Mouse (Mus musculus) kidney, embryonic 15.5 days (tissue): ENCODE data around the gene Dip2c. TPM values are rescaled to one million over a fixed set of nuclear protein-coding genes. Genes with fewer than 3 reads are reported as not detected.

Experiments used
- ATAC-seq: fragments of 200-750 bp; cut with Nextera tagmentation; replicated peaks from 2 replicates; pipeline ENCODE4 v1.8.0; 2017; ENCODE audit warnings: moderate TSS enrichment; ENCODE audit not compliant: low FRiP score
- H3K27ac ChIP-seq: fragments of 300-500 bp; sonication (generic); 2 replicates; pipeline ENCODE4 v1.5.1; 2015; ENCODE audit warnings: mild to moderate bottlenecking, inconsistent platforms
- H3K27me3 ChIP-seq: fragments of 300-500 bp; sonication (generic); 2 replicates; pipeline ENCODE4 v1.6.1; 2015; ENCODE audit warnings: inconsistent platforms
- H3K36me3 ChIP-seq: fragments of 300-500 bp; sonication (generic); 2 replicates; pipeline ENCODE4 v1.6.1; 2015; ENCODE audit warnings: inconsistent platforms
- H3K4me1 ChIP-seq: fragments of 300-500 bp; sonication (generic); 2 replicates; pipeline ENCODE4 v1.6.1; 2015; ENCODE audit warnings: inconsistent platforms
- H3K4me2 ChIP-seq: fragments of 300-500 bp; sonication (generic); 2 replicates; pipeline ENCODE4 v1.6.1; 2015; ENCODE audit warnings: moderate library complexity, mild to moderate bottlenecking, inconsistent platforms
- H3K4me3 ChIP-seq: fragments of 300-500 bp; sonication (generic); replicated peaks from 2 replicates; pipeline ENCODE4 v1.5.1; 2015; ENCODE audit warnings: mild to moderate bottlenecking, inconsistent platforms
- H3K9ac ChIP-seq: fragments of 300-500 bp; sonication (generic); 2 replicates; pipeline ENCODE4 v1.6.1; 2015; ENCODE audit warnings: mild to moderate bottlenecking, inconsistent platforms
- H3K9me3 ChIP-seq: fragments of 300-500 bp; sonication (generic); replicated peaks from 2 replicates; pipeline ENCODE4 v1.6.1; 2016; ENCODE audit warnings: inconsistent platforms
- WGBS: fragments of 180-500 bp; shearing (Covaris S2); methylation state at CpG from one replicate; pipeline ENCODE4 v1.1.7; 2015; ENCODE audit warnings: mixed read lengths; 5-methylcytosine and 5-hydroxymethylcytosine counted together
- polyA plus RNA-seq: library from polyadenylated mRNA; unstranded; fragments of >200 nt; fragmentation: Nextera tagmentation; extraction: Ambion mirVana; gene quantifications from 2 replicates; pipeline ENCODE4 v1.2.1, GENCODE M21; 2015

Dip2c gene
- polyA plus RNA-seq, 1 experiment from 2014 or later: 5.2 TPM

DNA sequence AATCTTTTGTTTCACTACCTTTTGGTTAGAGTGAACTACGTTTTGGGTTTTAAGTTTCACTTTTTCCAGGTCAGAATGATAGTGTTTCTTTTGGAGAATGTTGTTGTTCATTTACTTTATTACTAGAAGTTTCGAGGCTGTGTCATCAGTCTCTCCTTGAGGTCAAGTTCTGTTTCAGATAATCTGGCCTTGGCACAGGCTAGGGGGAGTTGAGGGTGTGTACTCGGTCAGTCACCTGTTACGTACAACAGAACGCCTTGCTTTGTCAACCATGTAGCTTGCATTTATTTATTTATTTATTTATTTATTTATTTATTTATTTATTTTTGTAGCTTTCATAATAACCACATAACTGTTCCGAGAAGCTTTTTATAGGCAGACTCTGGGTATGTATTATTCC is 20.0 kb downstream of the Dip2c start:
- Histone ChIP-seq H3K36me3 (no peaks in the 10 kb centered on the region), H3K4me1 (no peaks in the 10 kb centered on the region), H3K9me3 (no peaks in the 10 kb centered on the region), H3K9ac (no peak overlapping the region), H3K27ac (no peak overlapping the region), H3K27me3 (no peaks in the 10 kb centered on the region), H3K4me3 (no peak overlapping the region), H3K4me2 (no peak overlapping the region)
- WGBS: 58% methylated on average over 6 of the region's 6 CpGs
- no peak for ATAC-seq

GRCm38 (mm10) chr13:9297266-9297665 is 20.9 kb downstream of the Dip2c start:
- no peak for ATAC-seq
- no peak overlapping the region for H3K4me3 ChIP-seq
- no peaks in the 10 kb centered on the region for H3K27me3 ChIP-seq
- no peaks in the 10 kb centered on the region for H3K36me3 ChIP-seq
- no peaks in the 10 kb centered on the region for H3K4me1 ChIP-seq
- H3K9ac ChIP-seq: no peak overlapping the region
- H3K4me2 ChIP-seq: no peak overlapping the region
- no peaks in the 10 kb centered on the region for H3K9me3 ChIP-seq
- 76% methylated on average over 3 of the region's 3 CpGs for WGBS
- no peak overlapping the region for H3K27ac ChIP-seq

DNA sequence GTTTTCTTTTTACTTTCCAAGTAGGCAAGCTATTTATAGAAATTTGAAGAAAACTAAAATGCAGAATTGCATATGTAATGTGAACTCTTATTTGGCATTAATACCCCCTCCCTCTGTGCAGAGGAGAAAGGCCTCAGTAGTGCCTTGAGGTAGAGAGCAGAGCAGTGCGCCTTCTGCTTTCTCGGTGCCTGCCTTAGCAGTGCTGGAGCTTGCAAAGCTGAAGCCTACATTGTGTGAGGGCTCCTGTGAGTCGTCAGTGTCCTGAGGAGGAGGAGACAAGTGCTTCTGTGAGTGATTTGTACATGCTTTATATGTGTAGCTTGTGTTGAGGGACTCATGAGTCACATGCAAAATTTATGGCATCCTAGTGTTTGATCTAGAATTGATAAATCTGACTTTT is 21.4 kb downstream of the Dip2c start:
- H3K9ac ChIP-seq: no peak overlapping the region
- ATAC-seq: no peak
- H3K36me3 ChIP-seq: no peaks in the 10 kb centered on the region
- 57% methylated on average over 3 of the region's 3 CpGs for WGBS
- no peaks in the 10 kb centered on the region for H3K9me3 ChIP-seq
- H3K4me2 ChIP-seq: no peak overlapping the region
- H3K27ac ChIP-seq: no peak overlapping the region
- no peak overlapping the region for H3K4me3 ChIP-seq
- H3K4me1 ChIP-seq: no peaks in the 10 kb centered on the region
- no peaks in the 10 kb centered on the region for H3K27me3 ChIP-seq

DNA sequence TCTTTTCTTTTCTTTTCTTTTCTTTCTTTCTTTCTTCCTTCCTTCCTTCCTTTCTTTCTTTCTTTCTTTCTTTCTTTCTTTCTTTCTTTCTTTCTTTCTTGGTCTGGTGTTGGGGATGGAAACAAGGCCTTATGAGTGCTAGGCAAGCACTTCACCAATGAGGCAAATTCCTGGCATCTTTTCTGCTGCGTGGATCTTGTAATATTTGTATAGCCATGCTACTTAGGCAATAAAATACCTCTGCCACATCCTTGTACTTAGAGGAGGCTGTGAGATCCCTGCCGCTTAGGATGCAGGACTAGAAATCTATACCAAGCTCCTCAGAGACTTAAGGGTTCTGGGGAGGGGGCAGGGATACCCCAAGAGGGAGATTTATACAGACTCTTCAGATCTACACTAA is 23.3 kb downstream of the Dip2c start:
- Histone ChIP-seq H3K4me2 (no peak overlapping the region), H3K4me1 (no peaks in the 10 kb centered on the region), H3K9ac (no peak overlapping the region), H3K27me3 (no peaks in the 10 kb centered on the region), H3K4me3 (no peak overlapping the region), H3K9me3 (no peaks in the 10 kb centered on the region), H3K36me3 (no peaks in the 10 kb centered on the region), H3K27ac (no peak overlapping the region)
- ATAC-seq: no peak
- 64% methylated on average over 2 of the region's 2 CpGs for WGBS

DNA sequence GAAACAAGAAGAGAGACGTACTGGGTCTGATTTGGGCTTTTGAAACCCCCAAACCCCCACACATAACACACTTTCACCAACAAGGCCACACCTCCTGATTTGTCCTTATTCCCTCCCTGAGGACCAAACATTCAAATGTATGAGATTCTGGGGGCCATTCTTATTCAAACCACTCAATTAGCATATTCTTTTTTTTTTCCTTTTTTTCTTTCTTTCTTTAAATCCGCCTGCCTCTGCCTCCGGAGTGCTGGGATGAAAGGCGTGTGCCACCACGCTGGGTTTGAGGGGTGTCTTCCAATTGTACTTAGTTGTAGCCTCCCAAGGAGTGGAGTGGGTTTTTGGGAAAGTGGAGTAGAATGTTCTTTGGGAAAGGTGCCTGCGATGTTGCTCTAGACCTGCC is 32.5 kb downstream of the Dip2c start:
- H3K4me3 ChIP-seq: no peak overlapping the region
- no peaks in the 10 kb centered on the region for H3K9me3 ChIP-seq
- H3K4me1 ChIP-seq: peaks cover 4% of the 10 kb centered on the region; the same call in 1 of the 2 replicates
- no peak for ATAC-seq
- H3K36me3 ChIP-seq: no peaks in the 10 kb centered on the region
- no peak overlapping the region for H3K27ac ChIP-seq
- no peak overlapping the region for H3K4me2 ChIP-seq
- WGBS: 78% methylated on average over 6 of the region's 6 CpGs
- H3K27me3 ChIP-seq: no peaks in the 10 kb centered on the region
- no peak overlapping the region for H3K9ac ChIP-seq

DNA sequence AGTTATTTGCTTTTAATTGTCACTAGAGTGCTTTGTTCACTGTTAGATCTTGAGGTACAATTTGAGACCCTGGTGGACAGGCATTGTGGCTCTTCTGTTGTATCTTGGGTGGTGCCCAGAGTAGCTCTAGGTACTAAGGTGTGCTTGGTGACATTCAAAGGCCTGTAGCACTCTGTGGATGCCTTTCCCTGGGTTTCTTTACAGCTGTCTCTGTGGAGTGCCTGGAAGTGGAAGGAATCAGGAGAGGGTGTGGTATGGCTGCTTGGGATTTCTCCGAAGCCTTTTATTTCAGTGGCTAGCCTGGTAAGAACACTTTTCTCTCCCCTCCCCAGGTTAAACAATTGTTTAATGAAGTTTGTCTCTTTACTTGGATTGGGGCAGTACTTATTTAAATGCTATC is 34.5 kb downstream of the Dip2c start:
- H3K4me3 ChIP-seq: no peak overlapping the region
- H3K36me3 ChIP-seq: no peaks in the 10 kb centered on the region
- H3K9me3 ChIP-seq: no peaks in the 10 kb centered on the region
- H3K4me1 ChIP-seq: peaks cover 6% of the 10 kb centered on the region; the same call in 1 of the 2 replicates
- H3K27me3 ChIP-seq: no peaks in the 10 kb centered on the region
- WGBS: 88% methylated on average over 1 of the region's 1 CpGs
- no peak overlapping the region for H3K27ac ChIP-seq
- ATAC-seq: no peak
- H3K9ac ChIP-seq: no peak overlapping the region
- no peak overlapping the region for H3K4me2 ChIP-seq

DNA sequence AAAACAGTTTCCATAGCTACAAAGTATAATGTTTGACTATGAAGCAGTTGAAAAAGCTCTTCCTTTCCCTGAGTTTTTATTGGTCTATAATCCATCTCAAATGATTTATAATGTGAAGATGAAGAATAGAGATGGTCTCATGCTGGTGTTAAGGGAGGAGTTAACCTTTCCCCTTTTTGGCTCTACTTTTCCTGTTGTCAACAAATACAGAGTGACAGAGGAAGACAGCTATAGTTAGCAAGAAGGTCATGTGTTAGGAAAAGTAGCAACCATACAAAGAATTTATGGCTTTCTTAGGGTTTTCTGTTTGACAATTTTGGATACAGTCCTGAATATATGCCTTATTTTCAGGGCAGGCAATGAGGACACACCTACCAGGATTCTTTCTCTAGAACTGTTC is 36.6 kb downstream of the Dip2c start:
- Histone ChIP-seq H3K4me3 (no peak overlapping the region), H3K4me1 (peaks cover 6% of the 10 kb centered on the region; the same call in 1 of the 2 replicates), H3K36me3 (no peaks in the 10 kb centered on the region), H3K9ac (no peak overlapping the region), H3K27ac (no peak overlapping the region), H3K4me2 (no peak overlapping the region), H3K27me3 (no peaks in the 10 kb centered on the region), H3K9me3 (no peaks in the 10 kb centered on the region)
- no peak for ATAC-seq

- no peaks in the 10 kb centered on the region for H3K9me3 ChIP-seq
- H3K27me3 ChIP-seq: no peaks in the 10 kb centered on the region
- H3K4me1 ChIP-seq: peaks cover 6% of the 10 kb centered on the region; the same call in 1 of the 2 replicates
- H3K4me3 ChIP-seq: no peak overlapping the region
- no peak overlapping the region for H3K4me2 ChIP-seq
- 76% methylated on average over 2 of the region's 2 CpGs for WGBS
- no peak overlapping the region for H3K27ac ChIP-seq
- H3K9ac ChIP-seq: no peak overlapping the region
- no peak for ATAC-seq
- H3K36me3 ChIP-seq: no peaks in the 10 kb centered on the region
Measured at GRCm38 (mm10) chr13:9314099-9314712, 37.9 kb downstream of the Dip2c start.

- Histone ChIP-seq H3K27ac (no peak overlapping the region), H3K27me3 (no peaks in the 10 kb centered on the region), H3K9ac (no peak overlapping the region), H3K36me3 (no peaks in the 10 kb centered on the region), H3K4me3 (no peak overlapping the region), H3K4me2 (no peak overlapping the region), H3K4me1 (peaks cover 6% of the 10 kb centered on the region; the same call in 1 of the 2 replicates), H3K9me3 (no peaks in the 10 kb centered on the region)
- whole genome bisulfite sequencing: 66% methylated on average over 4 of the region's 4 CpGs
- no peak for ATAC-seq
Measured at GRCm38 (mm10) chr13:9314713-9315112, 38.4 kb downstream of the Dip2c start.

DNA sequence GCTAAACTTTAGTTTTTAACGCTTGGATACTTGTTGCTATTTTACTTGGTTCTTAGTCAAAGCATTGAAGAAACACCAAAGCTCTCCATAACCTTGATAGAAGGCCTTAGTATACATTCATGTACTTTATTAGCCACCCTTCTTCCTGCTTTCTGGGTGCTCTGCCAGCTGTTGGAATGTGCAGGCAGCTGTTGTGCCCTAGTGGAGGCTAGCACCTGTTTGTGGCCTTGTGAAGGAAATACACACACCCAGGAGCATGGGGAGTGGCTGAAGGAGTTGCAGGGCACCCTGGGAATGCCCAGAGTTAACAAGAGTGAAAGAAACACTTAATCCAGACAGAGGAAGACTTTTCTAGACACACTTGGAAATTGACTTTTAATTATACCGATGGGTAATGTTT is 43.4 kb downstream of the Dip2c start:
- Histone ChIP-seq H3K4me1 (no peaks in the 10 kb centered on the region), H3K9me3 (no peaks in the 10 kb centered on the region), H3K4me2 (no peak overlapping the region), H3K27ac (no peak overlapping the region), H3K4me3 (no peak overlapping the region), H3K9ac (no peak overlapping the region), H3K27me3 (no peaks in the 10 kb centered on the region), H3K36me3 (no peaks in the 10 kb centered on the region)
- 92% methylated on average over 2 of the region's 2 CpGs for WGBS
- ATAC-seq: no peak

GRCm38 (mm10) chr13:9325262-9325661 is 48.9 kb downstream of the Dip2c start:
- 72% methylated on average over 1 of the region's 1 CpGs for WGBS
- Histone ChIP-seq H3K36me3 (no peaks in the 10 kb centered on the region), H3K4me1 (peaks cover 4% of the 10 kb centered on the region; the same call in 1 of the 2 replicates), H3K9me3 (no peaks in the 10 kb centered on the region), H3K27ac (no peak overlapping the region), H3K4me2 (no peak overlapping the region), H3K4me3 (no peak overlapping the region), H3K9ac (no peak overlapping the region), H3K27me3 (no peaks in the 10 kb centered on the region)
- ATAC-seq: no peak

DNA sequence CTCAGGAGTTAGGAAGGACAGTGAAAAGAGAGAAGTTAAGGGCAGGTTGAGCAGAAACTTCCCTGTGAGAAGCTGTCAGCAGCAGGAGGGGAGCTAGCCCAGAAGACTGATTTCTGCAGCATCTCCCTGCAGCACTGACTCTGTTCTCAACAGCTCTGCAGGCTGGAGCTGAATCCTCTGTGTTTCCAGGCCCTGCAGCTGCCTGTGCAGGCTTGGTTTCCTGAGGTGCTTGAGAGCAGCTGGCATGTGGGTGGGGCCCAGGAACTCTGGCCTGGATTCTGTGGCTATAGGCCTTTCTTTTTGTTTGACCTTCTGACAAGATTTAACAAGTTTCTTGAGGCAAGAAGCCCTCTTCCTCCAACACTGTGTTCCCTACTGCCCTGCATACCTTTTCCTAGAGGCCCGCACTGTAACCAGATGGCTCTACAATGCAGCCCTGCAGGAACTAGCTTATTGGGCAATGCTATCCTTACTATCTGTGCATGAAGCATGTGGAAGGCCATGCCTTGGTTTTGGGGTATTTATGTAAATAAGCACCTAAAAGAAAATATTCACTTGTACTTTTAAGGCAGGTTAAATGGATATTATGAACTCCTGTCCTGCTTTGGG is 53.1 kb downstream of the Dip2c start:
- H3K36me3 ChIP-seq: no peaks in the 10 kb centered on the region
- no peaks in the 10 kb centered on the region for H3K27me3 ChIP-seq
- no peaks in the 10 kb centered on the region for H3K9me3 ChIP-seq
- H3K4me3 ChIP-seq: no peak overlapping the region
- no peak for ATAC-seq
- WGBS: 85% methylated on average over 1 of the region's 1 CpGs
- H3K27ac ChIP-seq: no peak overlapping the region
- peaks cover 4% of the 10 kb centered on the region; the same call in 1 of the 2 replicates for H3K4me1 ChIP-seq
- no peak overlapping the region for H3K9ac ChIP-seq
- no peak overlapping the region for H3K4me2 ChIP-seq

DNA sequence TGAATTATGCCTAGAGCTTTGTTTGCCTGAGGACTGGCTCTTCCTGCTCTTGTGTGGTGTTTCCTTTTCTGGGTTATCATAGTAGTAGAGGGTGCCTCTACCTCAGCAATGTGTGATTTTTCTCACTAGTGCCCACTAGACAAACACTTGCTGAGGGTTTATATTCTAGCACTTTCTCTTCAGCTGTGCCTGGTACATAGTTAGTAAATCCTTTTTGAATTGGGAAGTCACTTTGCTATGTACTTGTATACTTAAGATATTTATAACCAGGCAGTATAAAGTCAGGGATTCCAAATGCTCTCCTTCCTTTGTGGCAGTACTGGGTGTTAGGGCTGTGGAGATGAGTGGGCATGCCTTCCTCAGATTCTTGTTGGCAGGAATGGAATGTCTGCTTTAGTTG is 56.9 kb downstream of the Dip2c start:
- Histone ChIP-seq H3K9me3 (no peaks in the 10 kb centered on the region), H3K4me3 (no peak overlapping the region), H3K4me2 (no peak overlapping the region), H3K4me1 (peaks cover 4% of the 10 kb centered on the region; the same call in 1 of the 2 replicates), H3K36me3 (no peaks in the 10 kb centered on the region), H3K27ac (no peak overlapping the region), H3K27me3 (no peaks in the 10 kb centered on the region), H3K9ac (no peak overlapping the region)
- no peak for ATAC-seq
